Mouse (Mus musculus) kidney, embryonic 16.5 days (tissue): ENCODE data around the gene Soat2. TPM values are rescaled to one million over a fixed set of nuclear protein-coding genes. Genes with fewer than 3 reads are reported as not detected.

Experiments used
- ATAC-seq: fragments of 200-750 bp; cut with Nextera tagmentation; 2 replicates; pipeline ENCODE4 v1.8.0; 2017; ENCODE audit warnings: moderate TSS enrichment; ENCODE audit not compliant: low FRiP score, low TSS enrichment
- H3K27ac ChIP-seq: fragments of 300-500 bp; sonication (generic); 2 replicates; pipeline ENCODE4 v1.5.1; 2014; ENCODE audit warnings: low read length
- H3K27me3 ChIP-seq: fragments of 300-500 bp; sonication (generic); 2 replicates; pipeline ENCODE4 v1.6.1; 2014; ENCODE audit warnings: low read length, control low read depth, mixed read lengths; ENCODE audit not compliant: insufficient read depth
- H3K36me3 ChIP-seq: fragments of 300-500 bp; sonication (generic); 2 replicates; pipeline ENCODE4 v1.6.1; 2014; ENCODE audit warnings: low read length, control low read depth, mixed read lengths; ENCODE audit not compliant: insufficient read depth
- H3K4me1 ChIP-seq: fragments of 300-500 bp; sonication (generic); 2 replicates; pipeline ENCODE4 v1.6.1; 2014; ENCODE audit warnings: low read length, control low read depth, mixed read lengths; ENCODE audit not compliant: insufficient read depth
- H3K4me2 ChIP-seq: fragments of 300-500 bp; sonication (generic); replicated peaks from 2 replicates; pipeline ENCODE4 v1.6.1; 2014; ENCODE audit warnings: low read depth, low read length
- H3K4me3 ChIP-seq: fragments of 300-500 bp; sonication (generic); 2 replicates; pipeline ENCODE4 v1.5.1; 2014; ENCODE audit warnings: mild to moderate bottlenecking, low read length
- H3K9ac ChIP-seq: fragments of 300-500 bp; sonication (generic); replicated peaks from 2 replicates; pipeline ENCODE4 v1.6.1; 2014; ENCODE audit warnings: low read length
- H3K9me3 ChIP-seq: fragments of 300-500 bp; sonication (generic); 2 replicates; pipeline ENCODE4 v1.6.1; 2016; ENCODE audit warnings: low read length, control low read depth
- WGBS: fragments of 180-500 bp; shearing (Covaris S2); extraction: QIAGEN DNeasy Blood & Tissue Kit; methylation state at CpG from one replicate; pipeline ENCODE4 v1.1.7; 2014; 5-methylcytosine and 5-hydroxymethylcytosine counted together
- polyA plus RNA-seq: library from polyadenylated mRNA; unstranded; fragments of >200 nt; fragmentation: Nextera tagmentation; extraction: Ambion mirVana; gene quantifications from 2 replicates; pipeline ENCODE4 v1.2.1, GENCODE M21; 2015

The Soat2 gene
- polyA plus RNA-seq, 1 experiment from 2014 or later = 0.41 TPM

DNA sequence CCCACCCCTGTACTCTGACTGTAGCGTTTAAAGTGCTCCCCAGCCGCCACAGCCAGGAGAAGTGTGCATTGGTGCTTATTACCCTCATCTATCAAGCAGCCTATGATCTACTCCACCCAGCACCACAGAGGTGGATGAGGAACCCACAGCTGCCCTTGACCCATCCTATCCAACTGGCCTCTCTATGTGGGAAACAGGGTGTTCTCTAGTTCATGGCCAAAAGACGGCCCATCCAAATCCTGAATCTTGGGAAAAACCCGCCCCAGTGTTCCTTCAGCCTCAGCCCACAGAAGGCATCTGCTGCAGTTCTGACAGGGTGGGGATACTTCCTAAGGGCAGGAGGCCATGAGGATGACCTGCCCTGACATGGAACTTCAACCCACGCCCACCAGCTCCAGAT, 29.8 kb upstream of the Soat2 start:
- Histone ChIP-seq H3K4me2 (no peak overlapping the region), H3K27me3 (no peaks in the 10 kb centered on the region), H3K4me1 (no peaks in the 10 kb centered on the region), H3K9ac (no peak overlapping the region), H3K36me3 (peaks cover 43% of the 10 kb centered on the region), H3K4me3 (no peak overlapping the region), H3K27ac (no peak overlapping the region), H3K9me3 (no peaks in the 10 kb centered on the region)
- WGBS = 88% methylated on average over 5 of the region's 5 CpGs
- no peak for ATAC-seq

- H3K9ac ChIP-seq = no peak overlapping the region
- H3K9me3 ChIP-seq = no peaks in the 10 kb centered on the region
- ATAC-seq = no peak
- no peaks in the 10 kb centered on the region for H3K4me1 ChIP-seq
- no peaks in the 10 kb centered on the region for H3K27me3 ChIP-seq
- H3K36me3 ChIP-seq = peaks cover 43% of the 10 kb centered on the region
- WGBS = 40% methylated on average over 2 of the region's 2 CpGs
- H3K4me2 ChIP-seq = no peak overlapping the region
- peak overlapping the region; percentile 49 for H3K27ac ChIP-seq
- H3K4me3 ChIP-seq = no peak overlapping the region
Measured at GRCm38 (mm10) chr15:102126303-102126702, 24.0 kb upstream of the Soat2 start.

DNA sequence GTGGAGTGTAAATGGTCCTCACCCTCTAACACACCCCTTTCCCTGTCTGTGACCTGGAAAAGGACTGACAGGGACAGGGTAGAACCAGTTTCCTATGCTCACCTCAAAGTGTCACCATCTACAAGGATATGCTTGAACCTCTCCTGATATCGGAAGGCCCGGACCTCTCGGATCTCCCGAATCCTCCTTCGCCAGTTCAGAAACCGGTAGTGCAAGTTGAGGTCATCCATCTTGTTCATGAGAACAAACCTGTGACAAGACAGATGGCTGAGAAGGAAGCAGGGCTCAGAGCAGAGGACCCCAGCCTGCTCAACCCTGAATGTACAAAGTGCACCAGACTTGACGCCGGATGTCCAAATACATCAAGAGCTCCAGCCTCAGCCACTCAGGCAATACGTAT, 17.0 kb upstream of the Soat2 start:
- no peak for ATAC-seq
- Histone ChIP-seq H3K9ac (no peak overlapping the region), H3K27ac (no peak overlapping the region), H3K4me3 (no peak overlapping the region), H3K4me1 (peaks cover 11% of the 10 kb centered on the region), H3K9me3 (no peaks in the 10 kb centered on the region), H3K27me3 (no peaks in the 10 kb centered on the region), H3K36me3 (peaks cover 31% of the 10 kb centered on the region), H3K4me2 (no peak overlapping the region)
- 84% methylated on average over 9 of the region's 9 CpGs for WGBS

GRCm38 (mm10) chr15:102134709-102135108, 15.6 kb upstream of the Soat2 start:
- 79% methylated on average over 2 of the region's 2 CpGs for WGBS
- Histone ChIP-seq H3K4me3 (no peak overlapping the region), H3K4me1 (peaks cover 11% of the 10 kb centered on the region), H3K27me3 (no peaks in the 10 kb centered on the region), H3K4me2 (no peak overlapping the region), H3K36me3 (peaks cover 20% of the 10 kb centered on the region), H3K27ac (no peak overlapping the region), H3K9me3 (no peaks in the 10 kb centered on the region), H3K9ac (no peak overlapping the region)
- no peak for ATAC-seq

GRCm38 (mm10) chr15:102135522-102136128, 14.7 kb upstream of the Soat2 start:
- Histone ChIP-seq H3K36me3 (peaks cover 11% of the 10 kb centered on the region; the same call in 1 of the 2 replicates), H3K4me2 (peak overlapping the region; percentile 82), H3K9ac (peak overlapping the region; percentile 81), H3K4me3 (peak overlapping the region; percentile 85), H3K27me3 (no peaks in the 10 kb centered on the region), H3K4me1 (peaks cover 11% of the 10 kb centered on the region), H3K27ac (peak overlapping the region; percentile 56), H3K9me3 (no peaks in the 10 kb centered on the region)
- whole genome bisulfite sequencing = 2% methylated on average over 35 of the region's 35 CpGs
- peak; percentile 71 for ATAC-seq

GRCm38 (mm10) chr15:102136129-102136758, 14.1 kb upstream of the Soat2 start, which contains the start of gene Spryd3:
Spryd3 (minus strand) TSS chr15:102136234.
- peak within 1 kb of the TSS; percentile 73 for H3K27ac ChIP-seq
- no peaks in the 10 kb centered on the region for H3K27me3 ChIP-seq
- ATAC-seq = peak; percentile 99
- peak within 1 kb of the TSS; percentile 85 for H3K4me3 ChIP-seq
- H3K4me2 ChIP-seq = peak within 1 kb of the TSS; percentile 82
- peak within 1 kb of the TSS; percentile 81 for H3K9ac ChIP-seq
- peaks cover 11% of the 10 kb centered on the region for H3K4me1 ChIP-seq
- H3K36me3 ChIP-seq = peaks cover 10% of the 10 kb centered on the region; the same call in 1 of the 2 replicates
- H3K9me3 ChIP-seq = no peaks in the 10 kb centered on the region
- under 1% methylated on average over 50 of the region's 50 CpGs for WGBS

DNA sequence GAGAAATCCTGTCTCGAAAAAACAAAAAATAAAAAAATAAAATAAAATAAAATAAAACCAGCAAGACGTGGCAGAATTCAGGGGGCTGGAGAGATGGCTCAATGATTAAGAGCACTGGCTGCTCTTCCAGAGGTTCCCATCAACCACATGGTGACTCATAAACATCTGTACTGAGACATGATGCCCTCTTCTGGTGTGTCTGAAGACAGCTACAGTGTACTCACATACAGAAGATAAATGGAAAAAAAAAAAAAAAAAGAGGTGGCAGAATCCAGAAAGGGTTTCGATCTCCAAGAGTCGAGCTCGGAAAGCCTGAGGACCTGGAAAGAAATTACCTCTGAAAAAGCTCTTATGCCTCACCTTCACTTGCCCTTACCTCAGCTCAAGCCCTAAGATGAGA, 9.2 kb upstream of the Soat2 start:
- Histone ChIP-seq H3K27me3 (peaks cover 22% of the 10 kb centered on the region), H3K9ac (no peak overlapping the region), H3K4me2 (no peak overlapping the region), H3K4me1 (peaks cover 28% of the 10 kb centered on the region), H3K9me3 (no peaks in the 10 kb centered on the region), H3K27ac (no peak overlapping the region), H3K36me3 (no peaks in the 10 kb centered on the region), H3K4me3 (no peak overlapping the region)
- WGBS = 91% methylated on average over 5 of the region's 5 CpGs
- no peak for ATAC-seq

GRCm38 (mm10) chr15:102142914-102143912, 7.1 kb upstream of the Soat2 start:
- Histone ChIP-seq H3K4me1 (peaks cover 23% of the 10 kb centered on the region), H3K9ac (no peak overlapping the region), H3K4me3 (no peak overlapping the region), H3K27me3 (peaks cover 24% of the 10 kb centered on the region), H3K27ac (peak overlapping the region; percentile 16), H3K4me2 (no peak overlapping the region), H3K9me3 (no peaks in the 10 kb centered on the region), H3K36me3 (no peaks in the 10 kb centered on the region)
- WGBS = 49% methylated on average over 23 of the region's 23 CpGs
- ATAC-seq = no peak

DNA sequence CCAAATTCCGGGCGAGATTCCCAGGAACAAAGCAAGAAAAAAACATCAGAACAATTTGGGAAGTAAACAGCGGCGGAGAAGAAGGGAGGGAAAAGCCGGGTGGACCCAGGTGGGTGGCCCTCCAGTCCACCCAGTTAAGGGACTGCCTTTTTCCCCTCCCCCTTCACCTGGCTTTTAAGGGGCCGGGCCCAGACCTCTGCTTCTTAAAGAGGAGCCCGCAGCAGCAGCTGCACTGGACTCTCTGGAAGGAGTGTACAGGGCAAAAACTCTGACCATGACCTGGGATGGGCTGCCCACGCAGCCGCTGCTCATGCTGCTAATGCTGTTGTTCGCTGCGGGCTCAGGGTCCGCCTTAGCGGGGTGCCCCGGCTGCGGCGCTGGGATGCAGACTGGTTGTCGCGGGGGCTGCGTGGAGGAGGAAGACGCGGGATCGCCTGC, 6.0 kb upstream of the Soat2 start, which contains the start of gene Igfbp6:
Gene Igfbp6 (plus strand): TSS at position 89 of the 438 bp plus-strand sequence.
- ATAC-seq = peak; percentile 64
- peak within 1 kb of the TSS; percentile 17 for H3K27ac ChIP-seq
- peaks cover 27% of the 10 kb centered on the region for H3K4me1 ChIP-seq

More for the DNA sequence above, 6.0 kb upstream of the Soat2 start, which contains the start of gene Igfbp6:
- Histone ChIP-seq H3K9ac (peak within 1 kb of the TSS; percentile 60), H3K9me3 (no peaks in the 10 kb centered on the region), H3K36me3 (no peaks in the 10 kb centered on the region), H3K27me3 (peaks cover 24% of the 10 kb centered on the region), H3K4me2 (peak within 1 kb of the TSS; percentile 53), H3K4me3 (peak within 1 kb of the TSS; percentile 36)
- 5% methylated on average over 22 of the region's 22 CpGs for WGBS
